Mouse (Mus musculus): Measurements from ENCODE around the gene Trp73. TPM values are rescaled to one million over a fixed set of nuclear protein-coding genes. Genes with fewer than 3 reads are reported as not detected.
A peak's percentile ranks its signal among the peaks of the same experiment; 100 is the strongest.

The Trp73 gene
- total RNA-seq, 4 experiments from 2014 or later: 0.51 to 0.83 (median 0.64) TPM

- DNase-seq (ENCODE audit: low spot score in 2 of 2): peak; percentile 75 to 84
Measured at GRCm38 (mm10) chr4:154142211-154143040, 2.4 kb upstream of the Trp73 start, which contains the start of gene Wrap73. TSS of gene Wrap73 (plus strand) at chr4:154142372.

DNA sequence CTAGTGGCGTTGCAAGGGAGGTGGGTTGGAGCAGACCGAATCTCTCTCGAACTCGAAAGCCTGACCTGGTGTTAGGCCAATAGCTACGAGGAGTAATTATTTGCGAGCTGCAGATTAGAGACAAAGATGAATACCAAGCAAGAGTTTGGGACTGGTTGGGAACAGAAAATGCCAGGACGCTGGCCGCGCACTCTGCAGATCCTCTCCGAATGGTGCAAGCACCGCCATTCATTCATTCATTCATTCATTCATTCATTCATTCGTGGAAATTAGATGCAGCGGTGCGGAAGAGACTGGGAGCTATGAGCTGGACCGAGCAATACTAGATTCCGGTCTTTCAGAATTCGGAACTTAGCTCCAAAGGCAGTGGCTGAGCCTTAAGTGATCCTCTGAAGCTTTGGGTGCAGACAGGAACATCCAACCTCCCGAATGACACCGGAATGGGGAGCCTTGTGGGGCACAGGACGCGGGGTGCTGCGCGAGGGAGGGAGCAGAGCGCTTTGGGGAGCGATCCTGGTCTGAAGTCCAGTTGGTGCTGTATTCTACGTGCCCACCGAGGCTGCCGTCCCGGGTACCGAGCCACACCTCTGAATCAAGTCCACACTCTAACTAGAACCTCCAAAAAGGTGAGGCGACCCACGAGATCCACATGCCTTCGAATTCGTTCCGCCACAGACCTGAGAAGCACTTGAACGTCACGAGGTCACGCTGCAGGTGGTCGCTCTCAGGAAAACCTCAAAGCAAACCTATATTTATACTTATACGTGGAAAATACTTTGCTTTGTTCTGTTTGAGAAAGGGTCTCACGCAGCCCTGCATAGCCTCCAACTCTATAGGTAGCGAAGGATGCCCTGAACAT is 1.2 kb upstream of the Trp73 start:
- no peak for DNase-seq (ENCODE audit: low spot score in 2 of 2)

- no peak for DNase-seq (ENCODE audit: low spot score in 2 of 2)
Measured at GRCm38 (mm10) chr4:154140213-154141008, 403 bp upstream of the Trp73 start.

DNA sequence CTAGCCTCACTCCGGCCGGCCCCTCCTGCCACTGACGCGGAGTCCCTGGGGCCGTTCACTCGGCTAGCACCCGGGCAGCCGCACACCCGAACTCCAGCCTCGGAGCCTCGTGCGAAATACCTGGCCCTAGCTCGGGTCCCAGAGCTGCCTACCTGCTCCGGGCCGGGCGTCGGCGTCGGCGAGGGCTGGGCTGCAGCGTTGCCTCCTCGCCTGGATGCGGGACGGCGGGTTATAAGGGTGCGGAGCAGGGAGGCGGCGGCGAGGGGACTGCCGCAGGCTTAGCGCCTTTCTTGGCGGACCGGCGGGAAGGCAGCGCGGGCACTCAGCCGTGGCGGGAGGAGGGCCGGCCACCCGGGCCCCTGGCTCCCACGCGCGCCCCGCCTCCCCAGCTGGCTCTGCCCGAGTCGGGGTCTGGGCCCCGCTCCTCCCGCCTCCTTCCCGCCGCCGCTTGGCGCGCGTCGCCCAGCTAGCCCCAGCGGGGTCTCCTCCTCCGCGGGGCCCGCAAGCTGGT is 282 bp downstream of the Trp73 start:
- no peak for DNase-seq (ENCODE audit: low spot score in 2 of 2)

- no peak for DNase-seq (ENCODE audit: low spot score in 2 of 2)
Measured at GRCm38 (mm10) chr4:154137139-154137538, 2.9 kb downstream of the Trp73 start.

DNA sequence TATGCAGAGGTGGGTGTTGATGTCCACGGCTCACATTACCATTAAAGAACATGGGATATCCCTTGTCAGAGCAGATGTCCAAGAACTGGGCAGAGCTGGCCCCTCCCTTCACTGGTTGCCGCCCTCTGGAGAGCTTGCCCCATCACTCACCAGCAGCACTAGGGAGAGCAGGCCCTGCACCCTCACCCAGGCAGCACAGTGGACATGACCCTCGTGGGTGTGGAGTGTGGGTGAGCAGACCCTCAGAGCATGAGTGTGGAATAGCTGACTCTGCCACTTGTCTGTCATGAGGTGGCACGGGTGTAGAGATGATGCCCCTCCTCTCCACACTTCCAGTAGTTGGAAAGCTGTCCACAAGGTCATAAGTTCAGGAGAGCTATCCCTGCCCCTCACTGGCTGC is 5.2 kb downstream of the Trp73 start:
- DNase-seq (ENCODE audit: low spot score in 2 of 2): no peak

DNA sequence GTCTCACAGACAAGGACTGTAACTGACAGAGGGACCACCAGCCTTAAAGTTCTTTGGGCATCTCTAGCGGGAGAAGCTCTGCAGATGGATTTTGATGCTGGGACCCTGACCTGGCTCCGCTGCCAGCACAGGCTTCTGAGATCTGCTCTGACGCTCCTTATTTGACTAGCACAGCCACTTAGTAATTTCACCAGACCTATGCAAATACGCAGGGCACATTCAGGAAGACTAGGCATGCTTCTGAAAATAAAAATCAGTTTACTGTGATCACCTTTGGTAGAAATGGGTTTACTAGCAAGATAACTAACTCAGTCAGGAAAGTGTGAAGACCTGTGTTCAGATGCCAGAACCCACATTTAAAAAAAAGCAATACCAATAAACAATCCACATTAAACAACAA is 8.1 kb downstream of the Trp73 start:
- no peak for DNase-seq (ENCODE audit: low spot score in 2 of 2)

- no peak for DNase-seq (ENCODE audit: low spot score in 2 of 2)
Measured at GRCm38 (mm10) chr4:154129950-154130349, 10.1 kb downstream of the Trp73 start.

DNA sequence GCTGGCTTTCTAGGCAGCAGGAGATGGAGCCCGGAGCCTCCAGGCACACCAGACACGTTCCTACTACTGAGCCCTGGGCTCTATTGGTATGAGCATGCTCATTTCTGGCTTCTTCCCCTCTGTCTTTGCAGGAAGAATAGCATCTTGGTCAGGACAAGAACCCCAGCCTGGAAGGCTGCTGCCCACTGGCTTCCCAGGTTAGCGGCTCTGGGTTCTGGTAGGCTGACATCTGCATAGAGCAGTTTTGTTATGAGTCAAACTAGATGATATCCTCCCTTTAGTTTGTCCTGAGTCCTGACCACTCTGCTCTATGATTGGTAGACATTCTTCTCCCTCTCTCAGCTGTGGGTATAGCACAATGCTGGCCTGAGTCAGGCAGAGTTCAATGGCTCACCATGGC is 12.7 kb downstream of the Trp73 start:
- DNase-seq (ENCODE audit: low spot score in 2 of 2): no peak

DNA sequence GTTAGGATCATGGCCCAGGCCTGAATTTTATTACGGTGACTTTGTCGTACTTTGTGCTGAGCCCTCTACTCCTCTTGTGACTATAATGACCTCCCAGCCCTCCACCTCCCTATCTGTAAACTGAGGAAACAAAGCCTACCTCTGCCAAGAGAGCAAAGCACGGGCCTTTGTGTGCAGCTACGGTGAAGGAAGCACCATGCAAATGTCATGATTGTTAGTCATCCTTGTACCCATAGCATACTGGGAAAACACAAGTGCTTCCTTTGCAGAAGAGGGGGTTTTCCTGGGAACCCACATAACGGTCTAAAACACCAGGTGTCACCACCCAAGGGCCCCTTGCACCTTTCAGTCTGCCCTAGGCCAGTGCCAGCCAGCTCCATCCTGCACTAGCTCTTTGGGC is 14.8 kb downstream of the Trp73 start:
- DNase-seq (ENCODE audit: low spot score in 2 of 2): no peak

DNA sequence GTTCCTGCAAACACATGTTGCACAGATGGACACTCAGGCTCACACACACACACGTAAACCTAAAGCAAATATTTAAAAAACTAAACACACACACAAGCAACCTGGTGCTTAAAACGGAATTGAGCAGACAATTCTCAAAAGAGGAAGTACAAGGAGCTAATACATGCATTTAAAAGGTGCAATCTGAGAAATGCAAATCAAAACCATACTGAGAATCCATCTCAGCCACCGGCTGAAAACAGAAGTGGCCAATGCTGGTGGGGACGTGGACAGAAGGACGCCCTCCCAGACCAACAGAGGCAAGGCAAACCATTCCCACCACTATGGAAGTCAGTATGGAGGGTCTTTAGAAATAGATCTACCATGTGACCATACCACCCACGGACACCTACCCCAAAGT is 16.5 kb downstream of the Trp73 start:
- DNase-seq (ENCODE audit: low spot score in 2 of 2): no peak

DNA sequence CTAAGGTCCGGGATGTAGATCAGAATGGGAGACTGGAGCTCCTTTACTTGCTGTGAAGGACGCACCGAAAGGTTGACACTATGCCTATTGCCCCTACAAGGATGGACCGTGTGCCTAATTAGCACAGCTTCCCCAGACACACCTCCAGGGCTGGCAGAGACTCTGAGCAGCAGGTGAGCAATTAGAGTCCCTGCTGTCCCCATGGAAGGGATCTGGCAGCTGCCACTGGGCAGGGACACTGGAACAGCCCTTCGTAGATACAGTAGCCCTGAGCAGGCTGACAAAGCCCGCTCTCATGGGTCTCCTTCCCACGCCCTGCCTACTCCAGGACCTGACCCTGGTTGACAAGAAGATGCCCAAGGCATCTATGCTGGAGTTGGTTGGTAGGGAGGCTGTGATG is 17.6 kb downstream of the Trp73 start:
- DNase-seq (ENCODE audit: low spot score in 2 of 2): no peak

DNA sequence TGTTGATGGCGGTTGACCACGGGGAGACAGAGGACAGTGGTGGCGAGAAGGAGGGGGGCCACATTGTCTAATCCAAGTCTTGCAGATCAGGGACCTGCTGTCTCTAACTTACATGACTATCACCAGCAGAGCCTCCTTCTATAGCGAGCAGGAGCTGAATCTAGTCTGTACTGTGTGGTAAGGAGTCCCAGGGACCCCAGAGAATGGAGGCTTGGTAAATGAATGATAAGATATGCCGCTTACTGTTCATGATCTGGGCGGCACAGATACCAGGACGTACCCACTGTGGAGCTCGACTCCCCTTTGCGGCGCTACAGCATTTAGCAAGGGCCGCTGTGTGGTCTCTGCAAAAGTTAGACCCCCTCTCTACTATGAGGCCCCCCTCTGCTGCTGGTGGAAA is 18.2 kb downstream of the Trp73 start:
- DNase-seq (ENCODE audit: low spot score in 2 of 2): no peak

DNA sequence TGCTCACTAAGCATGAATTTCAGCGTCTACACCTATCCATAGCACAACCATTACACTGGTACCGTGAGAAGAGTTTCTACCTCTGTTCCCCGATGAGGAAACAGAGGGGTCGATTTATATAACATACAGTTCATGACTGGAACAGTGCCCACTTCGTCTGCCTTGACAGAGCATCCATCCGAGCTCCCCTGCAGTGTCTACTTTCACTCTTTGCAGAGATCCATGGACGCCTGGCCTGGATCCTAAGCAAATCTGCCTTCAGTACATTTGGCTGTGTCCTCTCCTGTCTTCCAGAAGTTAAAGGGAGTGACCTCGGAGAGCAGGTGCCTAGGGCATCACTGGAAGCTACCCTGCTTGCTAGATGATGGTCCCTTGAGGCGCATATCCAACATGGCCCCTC is 20.8 kb downstream of the Trp73 start:
- DNase-seq (ENCODE audit: low spot score in 2 of 2): no peak

- DNase-seq (ENCODE audit: low spot score in 2 of 2): no peak
Measured at GRCm38 (mm10) chr4:154118782-154119181, 21.2 kb downstream of the Trp73 start.

DNA sequence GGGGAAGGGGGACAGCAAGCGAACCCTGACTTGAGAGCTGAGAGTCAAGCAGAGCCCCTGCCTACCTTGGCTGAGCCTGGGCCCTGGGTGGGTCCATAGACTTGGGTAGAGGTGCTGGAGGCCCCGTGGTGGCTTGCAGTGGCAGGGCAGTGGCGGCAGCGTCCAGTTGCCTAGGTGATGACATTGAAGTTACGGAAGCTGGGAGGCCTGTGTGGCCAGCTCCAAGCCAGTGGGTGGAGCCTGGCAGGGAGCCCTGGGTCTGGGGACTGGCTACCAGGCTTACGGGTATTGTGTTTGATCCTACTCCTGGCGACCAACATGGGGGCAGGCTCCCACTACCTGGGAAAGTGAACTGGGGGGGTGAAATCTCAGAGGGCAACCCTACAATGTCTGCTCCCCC is 23.6 kb downstream of the Trp73 start:
- no peak for DNase-seq (ENCODE audit: low spot score in 2 of 2)

DNA sequence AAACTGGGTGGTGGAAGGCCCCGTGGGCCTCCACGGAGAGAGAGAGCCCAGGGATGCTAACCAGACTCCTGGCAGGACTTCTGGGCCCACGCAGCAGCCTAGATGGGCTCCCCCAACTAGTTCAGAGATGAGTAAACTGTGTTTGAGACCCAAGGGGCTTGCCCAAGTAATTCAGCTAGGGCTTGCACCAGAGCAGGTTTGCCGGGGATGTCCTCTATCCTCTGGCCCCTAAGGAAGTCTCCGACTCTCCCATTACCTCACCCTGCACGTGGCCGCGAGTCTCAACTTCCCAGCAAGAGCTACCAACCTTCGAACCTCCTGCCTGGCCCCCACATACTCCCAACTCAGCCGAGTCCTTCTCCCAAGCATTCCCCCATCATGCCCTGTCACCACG is 30.2 kb downstream of the Trp73 start:
- DNase-seq (ENCODE audit: low spot score in 2 of 2): no peak

- DNase-seq (ENCODE audit: low spot score in 2 of 2): peak in 1 of 2 experiments; percentile 45
Measured at GRCm38 (mm10) chr4:154109216-154109849, 30.7 kb downstream of the Trp73 start.

GRCm38 (mm10) chr4:154106497-154107061 is 33.4 kb downstream of the Trp73 start:
- no peak for DNase-seq (ENCODE audit: low spot score in 2 of 2)

- DNase-seq (ENCODE audit: low spot score in 2 of 2): peak in 1 of 2 experiments; percentile 64
Measured at GRCm38 (mm10) chr4:154105381-154106001, 34.5 kb downstream of the Trp73 start.
